ENCODE assay signal across 8 mouse cellular contexts in genomic region chr9:56950414-56951400, GRCm38 (mm10). TPM values are rescaled to one million over a fixed set of nuclear protein-coding genes. Genes with fewer than 3 reads are reported as not detected.
A peak's percentile ranks its signal among the peaks of the same experiment; 100 is the strongest.
DNase-seq lines count a peak whose midpoint lies in the region; ATAC-seq and TF ChIP-seq lines count a peak whose summit lies in the region.

Gene Snupn, plus strand, starts transcription at chr9:56950878.

- ATAC-seq in kidney, embryonic 14.5 days (ENCODE audit: low FRiP score, low TSS enrichment) = peak; percentile 100
- peak; percentile 100 for ATAC-seq in limb, embryonic 15.5 days (ENCODE audit: insufficient number of reproducible peaks, low FRiP score, low TSS enrichment, low read depth)

- peak within 1 kb of the TSS; percentile 87 for H3K4me3 ChIP-seq in bone marrow macrophage, adult 2 months (ENCODE audit: insufficient read depth, low read length)
- peak within 1 kb of the TSS; percentile 75 for H3K4me3 ChIP-seq in embryonic fibroblast, embryonic 13.5 days (ENCODE audit: insufficient read depth, low read length)
- H3K4me3 ChIP-seq in kidney, embryonic 14.5 days (ENCODE audit: low read length) = peak within 1 kb of the TSS; percentile 69
- H3K4me3 ChIP-seq in limb, embryonic 15.5 days = peak within 1 kb of the TSS; percentile 63

- peak within 1 kb of the TSS; percentile 82 for H3K9ac ChIP-seq in kidney, embryonic 14.5 days (ENCODE audit: low read depth, low read length)
- peak within 1 kb of the TSS; percentile 60 for H3K9ac ChIP-seq in limb, embryonic 15.5 days

- H3K27me3 ChIP-seq in kidney, embryonic 14.5 days (ENCODE audit: control insufficient read depth, insufficient read depth, low read length) = no peaks in the 10 kb centered on the region
- no peaks in the 10 kb centered on the region for H3K27me3 ChIP-seq in limb, embryonic 15.5 days

- H3K4me1 ChIP-seq in bone marrow macrophage, adult 2 months (ENCODE audit: control insufficient read depth, insufficient read depth, low read length) = peaks cover 3% of the 10 kb centered on the region; the same call in 1 of the 2 replicates
- no peaks in the 10 kb centered on the region; the same call in 1 of the 2 replicates for H3K4me1 ChIP-seq in embryonic fibroblast, embryonic 13.5 days (ENCODE audit: control insufficient read depth, insufficient read depth, low read length)
- peaks cover 9% of the 10 kb centered on the region for H3K4me1 ChIP-seq in kidney, embryonic 14.5 days (ENCODE audit: control insufficient read depth, insufficient read depth, low read length)
- peaks cover 9% of the 10 kb centered on the region for H3K4me1 ChIP-seq in limb, embryonic 15.5 days

- H3K9me3 ChIP-seq in kidney, embryonic 14.5 days (ENCODE audit: control insufficient read depth, low read length) = no peaks in the 10 kb centered on the region
- no peaks in the 10 kb centered on the region for H3K9me3 ChIP-seq in limb, embryonic 15.5 days

- DNase-seq in A20 (ENCODE audit: low read depth, low spot score) = peak; percentile 99
- DNase-seq in heart, adult 9 months (ENCODE audit: low spot score in 2 of 2) = peak; percentile 97 to 98
- peak; percentile 91 to 92 for DNase-seq in monocyte, adult 2 months (ENCODE audit: low read depth in 1 of 2, low spot score in 2 of 2)
- peak; percentile 98 for DNase-seq in spleen, postnatal 36 days (ENCODE audit: low spot score in 2 of 2)

- H3K27ac ChIP-seq in bone marrow macrophage, adult 2 months (ENCODE audit: insufficient read depth, low read depth, low read length) = peak within 1 kb of the TSS; percentile 85
- H3K27ac ChIP-seq in embryonic fibroblast, embryonic 13.5 days (ENCODE audit: insufficient read depth, low read length) = peak within 1 kb of the TSS; percentile 78
- H3K27ac ChIP-seq in kidney, embryonic 14.5 days (ENCODE audit: low read depth, low read length) = peak within 1 kb of the TSS; percentile 86
- H3K27ac ChIP-seq in limb, embryonic 15.5 days = peak within 1 kb of the TSS; percentile 92

- TF ChIP-seq CTCF in bone marrow macrophage, adult 2 months (IDR thresholded peaks at IDR 0.05; ENCODE audit: low read depth, low read length) = no peak
- TF ChIP-seq CTCF in embryonic fibroblast, embryonic 13.5 days (IDR thresholded peaks at IDR 0.05; ENCODE audit: borderline replicate concordance, insufficient read depth, low read length) = no peak

- WGBS in kidney, embryonic 14.5 days = under 1% methylated on average over 50 of the region's 50 CpGs
- WGBS in limb, embryonic 15.5 days = under 1% methylated on average over 50 of the region's 50 CpGs

- peak within 1 kb of the TSS; percentile 84 for H3K4me2 ChIP-seq in kidney, embryonic 14.5 days (replicated peaks; ENCODE audit: low read depth, low read length)
- H3K4me2 ChIP-seq in limb, embryonic 15.5 days = peak within 1 kb of the TSS; percentile 78

- no peaks in the 10 kb centered on the region for H3K36me3 ChIP-seq in kidney, embryonic 14.5 days (ENCODE audit: control insufficient read depth, insufficient read depth, low read length)
- H3K36me3 ChIP-seq in limb, embryonic 15.5 days = no peaks in the 10 kb centered on the region

- TF ChIP-seq POLR2A in bone marrow macrophage, adult 2 months (IDR thresholded peaks at IDR 0.05; ENCODE audit: borderline replicate concordance, low read depth, low read length) = peak; percentile 85; the same call in 1 of the 2 replicates
- TF ChIP-seq POLR2A in embryonic fibroblast, embryonic 13.5 days (IDR thresholded peaks at IDR 0.05; ENCODE audit: low read depth, low read length) = peak; percentile 97

RNA-seq across cellular contexts. Expression of gene Snupn, which starts in this region (rescaled TPM):
- 5.2 and 8.1 TPM in 2 replicates for polyA plus RNA-seq in bone marrow macrophage, adult 2 months (2012; ENCODE audit: insufficient read depth, insufficient read length, missing spikeins)
- 14.1 and 14.5 TPM in 2 replicates for polyA plus RNA-seq in embryonic fibroblast, embryonic 13.5 days (2011; ENCODE audit: insufficient read length, low read depth, missing spikeins)
- polyA plus RNA-seq in kidney, embryonic 14.5 days (2014; fragmentation: Nextera tagmentation; extraction: Ambion mirVana) = 24.3 and 27.7 TPM in 2 replicates
- polyA plus RNA-seq in limb, embryonic 15.5 days (2015; fragmentation: Nextera tagmentation; extraction: Ambion mirVana) = 24.9 and 26.6 TPM in 2 replicates

Comparison
In these comparisons a context has a peak if more than half of its experiments do, and no peak if none do; other contexts are left out.
1. Peak in every context shown above with its lines: DNase-seq, ATAC-seq, H3K4me3 ChIP-seq and H3K27ac ChIP-seq.